Mouse (Mus musculus) hindbrain, postnatal 0 days (tissue): Measurements from ENCODE around the gene Gnat1. TPM values are rescaled to one million over a fixed set of nuclear protein-coding genes. Genes with fewer than 3 reads are reported as not detected.

Experiments used
- ATAC-seq: fragments of 200-750 bp; cut with Nextera tagmentation; 2 replicates; pipeline ENCODE4 v1.8.0; 2017; ENCODE audit warnings: mild to moderate bottlenecking, moderate TSS enrichment, moderate library complexity
- DNase-seq: peaks from one replicate; pipeline ENCODE4 v3.0.0-alpha.2; 2015; ENCODE audit warnings: low spot score
- H3K27ac ChIP-seq: fragments of 300-500 bp; sonication (generic); 2 replicates; pipeline ENCODE4 v1.5.1; 2014; ENCODE audit warnings: mild to moderate bottlenecking
- H3K27me3 ChIP-seq: fragments of 300-500 bp; sonication (generic); 2 replicates; pipeline ENCODE4 v1.6.1; 2014; ENCODE audit warnings: low read length, mixed read lengths; ENCODE audit not compliant: insufficient read depth
- H3K36me3 ChIP-seq: fragments of 300-500 bp; sonication (generic); 2 replicates; pipeline ENCODE4 v1.6.1; 2014; ENCODE audit warnings: low read length, mixed read lengths; ENCODE audit not compliant: insufficient read depth
- H3K4me1 ChIP-seq: fragments of 300-500 bp; sonication (generic); 2 replicates; pipeline ENCODE4 v1.6.1; 2014; ENCODE audit warnings: antibody characterized with exemption, low read length, mixed read lengths; ENCODE audit not compliant: insufficient read depth
- H3K4me2 ChIP-seq: fragments of 300-500 bp; sonication (generic); 2 replicates; pipeline ENCODE4 v1.6.1; 2014; ENCODE audit warnings: low read depth, mild to moderate bottlenecking, low read length, moderate library complexity, mixed read lengths
- H3K4me3 ChIP-seq: fragments of 300-500 bp; sonication (generic); 2 replicates; pipeline ENCODE4 v1.5.1; 2014; ENCODE audit warnings: low read length
- H3K9ac ChIP-seq: fragments of 300-500 bp; sonication (generic); replicated peaks from 2 replicates; pipeline ENCODE4 v1.6.1; 2014; ENCODE audit warnings: mild to moderate bottlenecking, low read length, moderate library complexity, mixed read lengths
- H3K9me3 ChIP-seq: fragments of 300-500 bp; sonication (generic); 2 replicates; pipeline ENCODE4 v1.6.1; 2016; ENCODE audit warnings: low read length, mixed read lengths
- CTCF ChIP-seq: IDR thresholded peaks from 2 replicates; pipeline ENCODE4 v1.5.1; 2016; ENCODE audit warnings: antibody characterized with exemption, control low read depth, low read depth
- WGBS: fragments of 180-500 bp; shearing (Covaris S2); extraction: QIAGEN DNeasy Blood & Tissue Kit; methylation state at CpG from one replicate; pipeline ENCODE4 v1.1.7; 2014; 5-methylcytosine and 5-hydroxymethylcytosine counted together
- polyA plus RNA-seq: library from polyadenylated mRNA; unstranded; fragments of >200 nt; fragmentation: Nextera tagmentation; extraction: Ambion mirVana; gene quantifications from 2 replicates; pipeline ENCODE4 v1.2.1, GENCODE M21; 2015
- total RNA-seq: library from RNA; depleted of rRNA; stranded (reverse); fragments of >200 nt; gene quantifications from 2 replicates; pipeline ENCODE4 v1.2.3, GENCODE M21; 2014; rRNA removed

Gnat1 gene
- 0.52 TPM in 1 of 2 replicates, not detected in the other for total RNA-seq
- 2.4 and 2.7 TPM in 2 replicates for polyA plus RNA-seq

- TF ChIP-seq CTCF: no peak
- Histone ChIP-seq H3K9ac (no peak within 1 kb of the TSS), H3K27me3 (peaks cover 7% of the 10 kb centered on the region), H3K36me3 (no peaks in the 10 kb centered on the region), H3K4me1 (peaks cover 3% of the 10 kb centered on the region; the same call in 1 of the 2 replicates), H3K4me3 (no peak within 1 kb of the TSS), H3K4me2 (no peak within 1 kb of the TSS), H3K27ac (no peak within 1 kb of the TSS), H3K9me3 (no peaks in the 10 kb centered on the region)
- WGBS: 43% methylated on average over 5 of the region's 5 CpGs
- ATAC-seq (no peak), DNase-seq (no peak)
Observed at GRCm38 (mm10) chr9:107679501-107679900, at the start of gene Gnat1. Gnat1 (minus strand) TSS chr9:107679712.

GRCm38 (mm10) chr9:107728919-107729670, 49.6 kb upstream of the Gnat1 start:
- peak; percentile 3; the same call in 1 of the 2 replicates for ATAC-seq
- Histone ChIP-seq H3K9me3 (no peaks in the 10 kb centered on the region), H3K36me3 (no peaks in the 10 kb centered on the region), H3K4me2 (no peak overlapping the region), H3K9ac (no peak overlapping the region), H3K27me3 (no peaks in the 10 kb centered on the region), H3K27ac (peak overlapping the region; percentile 17), H3K4me3 (no peak overlapping the region), H3K4me1 (peaks cover 13% of the 10 kb centered on the region; the same call in 1 of the 2 replicates)
- no peak for TF ChIP-seq CTCF
- WGBS: 72% methylated on average over 6 of the region's 6 CpGs
- no peak for DNase-seq

- 55% methylated on average over 3 of the region's 3 CpGs for WGBS
- peak; percentile 59 for DNase-seq
- H3K9ac ChIP-seq: no peak overlapping the region
- no peaks in the 10 kb centered on the region for H3K27me3 ChIP-seq
- H3K9me3 ChIP-seq: no peaks in the 10 kb centered on the region
- ATAC-seq: peak; percentile 36; the same call in 1 of the 2 replicates
- peaks cover 29% of the 10 kb centered on the region; the same call in 1 of the 2 replicates for H3K4me1 ChIP-seq
- TF ChIP-seq CTCF: no peak
- no peak overlapping the region for H3K4me2 ChIP-seq
- peak overlapping the region; percentile 56; the same call in 1 of the 2 replicates for H3K27ac ChIP-seq
- H3K4me3 ChIP-seq: no peak overlapping the region
- H3K36me3 ChIP-seq: no peaks in the 10 kb centered on the region
Observed at GRCm38 (mm10) chr9:107727041-107727440, 47.5 kb upstream of the Gnat1 start.

GRCm38 (mm10) chr9:107724796-107725195, 45.3 kb upstream of the Gnat1 start:
- H3K9me3 ChIP-seq: no peaks in the 10 kb centered on the region
- WGBS: 100% methylated on average over 1 of the region's 1 CpGs

GRCm38 (mm10) chr9:107723794-107724531, 44.5 kb upstream of the Gnat1 start:
- WGBS: 9% methylated on average over 11 of the region's 11 CpGs
- no peaks in the 10 kb centered on the region for H3K9me3 ChIP-seq
- H3K9ac ChIP-seq: 0 out of 2 replicates have a peak overlapping the region, but pooled peaks have one; percentile 3
- H3K36me3 ChIP-seq: no peaks in the 10 kb centered on the region
- peak overlapping the region; percentile 36 for H3K4me2 ChIP-seq
- H3K27me3 ChIP-seq: no peaks in the 10 kb centered on the region
- H3K4me3 ChIP-seq: no peak overlapping the region
- peak overlapping the region; percentile 51; the same call in 1 of the 2 replicates for H3K27ac ChIP-seq
- ATAC-seq (peak; percentile 66), DNase-seq (peak; percentile 76)
- H3K4me1 ChIP-seq: peaks cover 18% of the 10 kb centered on the region; the same call in 1 of the 2 replicates
- TF ChIP-seq CTCF: no peak

More at GRCm38 (mm10) chr9:107724796-107725195, 45.3 kb upstream of the Gnat1 start:
- DNase-seq (no peak), ATAC-seq (no peak)
- H3K4me3 ChIP-seq: no peak overlapping the region
- H3K4me2 ChIP-seq: no peak overlapping the region
- H3K27ac ChIP-seq: no peak overlapping the region
- H3K36me3 ChIP-seq: no peaks in the 10 kb centered on the region
- TF ChIP-seq CTCF: no peak
- H3K27me3 ChIP-seq: no peaks in the 10 kb centered on the region
- no peak overlapping the region for H3K9ac ChIP-seq
- H3K4me1 ChIP-seq: peaks cover 25% of the 10 kb centered on the region; the same call in 1 of the 2 replicates

GRCm38 (mm10) chr9:107723292-107723691, 43.8 kb upstream of the Gnat1 start:
- ATAC-seq (peak; percentile 4; the same call in 1 of the 2 replicates), DNase-seq (no peak)
- Histone ChIP-seq H3K27me3 (no peaks in the 10 kb centered on the region), H3K4me2 (peak overlapping the region; percentile 36; the same call in 1 of the 2 replicates), H3K4me3 (no peak overlapping the region), H3K4me1 (peaks cover 18% of the 10 kb centered on the region; the same call in 1 of the 2 replicates), H3K9ac (0 out of 2 replicates have a peak overlapping the region, but pooled peaks have one; percentile 5), H3K9me3 (no peaks in the 10 kb centered on the region), H3K36me3 (no peaks in the 10 kb centered on the region), H3K27ac (peak overlapping the region; percentile 51; the same call in 1 of the 2 replicates)
- WGBS: 24% methylated on average over 6 of the region's 6 CpGs
- TF ChIP-seq CTCF: no peak
